Mouse (Mus musculus) layer of hippocampus, adult 2 months (tissue): Measurements from ENCODE around the gene Msi2. TPM values are rescaled to one million over a fixed set of nuclear protein-coding genes. Genes with fewer than 3 reads are reported as not detected.

Source experiments
- DNase-seq, 2 experiments: peaks; one replicate each; pipeline ENCODE4 v3.0.0; 2022; ENCODE audit warnings: low spot score in 2 of 2
- H3K27ac ChIP-seq: fragments of 200-600 bp; 2 replicates; pipeline ENCODE4 v1.8.1; 2022
- H3K4me3 ChIP-seq: fragments of 200-600 bp; 2 replicates; pipeline ENCODE4 v1.8.1; 2022; ENCODE audit warnings: mild to moderate bottlenecking
- CTCF ChIP-seq: fragments of 200-600 bp; conservative IDR thresholded peaks from 2 replicates; pipeline ENCODE4 v1.8.1; 2022; ENCODE audit warnings: antibody characterized with exemption, mild to moderate bottlenecking, moderate library complexity
- total RNA-seq, 2 experiments: library from RNA; stranded (reverse); gene quantifications; 2 replicates each; pipeline ENCODE4 v1.2.3; 2021

The Msi2 gene
- total RNA-seq, 2 experiments from 2014 or later = 103 to 114 TPM

DNA sequence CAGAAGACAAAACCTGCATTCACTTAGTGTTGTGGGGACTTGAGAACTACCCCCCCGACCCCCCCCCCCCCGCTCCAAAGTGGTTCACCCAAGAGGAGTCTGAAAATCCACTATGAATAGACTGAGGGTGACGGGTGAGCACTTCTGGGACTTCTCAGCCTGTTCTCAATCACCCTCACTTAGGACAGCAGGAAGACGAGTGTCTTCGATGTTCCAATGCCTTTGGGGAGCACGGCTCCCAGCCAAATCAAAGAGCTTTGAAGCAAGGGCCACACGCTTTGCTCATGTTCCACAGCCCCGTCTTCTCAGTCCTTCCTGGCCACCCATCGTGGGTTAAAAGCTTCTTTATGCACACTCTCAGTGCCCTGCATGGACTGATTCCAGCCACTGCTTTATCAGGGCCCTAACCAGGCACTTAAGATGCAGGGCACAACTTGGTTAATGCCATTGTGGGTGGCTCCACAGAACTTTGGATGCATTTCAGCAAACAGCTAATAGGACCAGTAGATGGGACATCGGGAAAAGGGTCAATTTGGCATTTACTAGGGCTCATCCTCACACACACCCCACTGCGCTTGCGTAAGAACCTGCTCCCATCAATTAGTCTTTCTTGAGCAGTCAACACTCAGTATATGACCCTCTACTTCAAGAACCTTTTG, 110.5 kb downstream of the Msi2 start:
- DNase-seq = peak in 1 of 2 experiments; percentile 56
- no peak for TF ChIP-seq CTCF
- H3K4me3 ChIP-seq = no peak overlapping the region
- H3K27ac ChIP-seq = peak overlapping the region; percentile 78; the same call in 1 of the 2 replicates

- TF ChIP-seq CTCF = no peak
- Histone ChIP-seq H3K4me3 (no peak overlapping the region), H3K27ac (peak overlapping the region; percentile 78)
- no peak for DNase-seq
Observed at GRCm38 (mm10) chr11:88605771-88606170, 112.5 kb downstream of the Msi2 start.

GRCm38 (mm10) chr11:88605098-88605525, 113.2 kb downstream of the Msi2 start:
- H3K27ac ChIP-seq = peak overlapping the region; percentile 78; the same call in 1 of the 2 replicates
- TF ChIP-seq CTCF = no peak
- no peak overlapping the region for H3K4me3 ChIP-seq
- DNase-seq = no peak

DNA sequence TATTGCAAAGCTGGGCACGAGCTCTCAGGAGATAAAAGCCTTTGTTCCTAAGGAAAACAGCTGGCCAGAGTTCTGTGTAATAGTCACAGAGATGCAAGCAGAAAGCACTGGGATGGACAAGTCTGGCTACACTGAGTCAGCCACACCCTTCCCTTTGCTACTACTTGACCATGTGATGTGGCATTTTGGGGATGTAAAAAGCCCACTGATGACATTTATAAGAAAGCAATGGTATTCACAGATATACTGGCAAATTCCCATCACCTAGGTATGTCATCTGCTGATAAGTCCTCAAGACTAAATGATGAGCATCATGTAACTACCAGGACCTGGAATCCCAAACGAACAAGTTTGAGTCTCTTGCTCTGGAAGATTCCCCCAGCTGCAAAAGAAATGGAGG, 113.7 kb downstream of the Msi2 start:
- no peak for TF ChIP-seq CTCF
- H3K4me3 ChIP-seq = no peak overlapping the region
- no peak overlapping the region for H3K27ac ChIP-seq
- no peak for DNase-seq

- H3K4me3 ChIP-seq = no peak overlapping the region
- TF ChIP-seq CTCF = no peak
- H3K27ac ChIP-seq = peak overlapping the region; percentile 18; the same call in 1 of the 2 replicates
- DNase-seq = no peak
Observed at GRCm38 (mm10) chr11:88603366-88603765, 114.9 kb downstream of the Msi2 start.

DNA sequence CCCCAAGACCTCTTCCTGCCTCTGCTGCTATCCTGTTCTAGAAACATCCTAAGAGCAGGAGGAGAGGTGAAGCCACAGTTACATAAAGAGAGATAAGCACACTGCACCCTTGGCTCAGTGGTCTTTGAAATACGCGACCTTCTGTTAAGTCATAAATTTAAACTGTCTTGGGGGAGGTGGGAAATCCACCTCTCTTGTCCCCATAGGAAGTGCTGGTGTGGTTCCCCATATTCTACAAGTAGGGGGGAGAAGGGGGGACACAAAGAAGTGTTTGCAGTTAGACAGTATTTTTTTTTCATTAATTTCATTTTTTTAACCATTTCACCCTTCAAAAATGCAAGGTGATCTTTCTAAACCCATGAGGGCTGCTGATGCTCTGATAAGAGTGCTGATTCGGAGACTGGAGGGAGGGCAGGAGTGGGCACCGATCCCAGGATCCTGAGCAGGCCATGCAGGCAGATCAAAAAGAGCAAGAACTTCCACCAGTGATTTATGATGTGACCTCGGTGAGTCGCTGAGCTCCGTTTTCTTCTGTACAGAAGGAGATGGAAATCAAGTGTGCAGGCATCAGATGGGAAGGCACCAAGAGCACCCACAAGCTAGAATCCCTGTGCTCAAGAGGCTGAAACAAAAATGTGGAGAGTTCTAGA, 115.7 kb downstream of the Msi2 start:
- no peak overlapping the region for H3K4me3 ChIP-seq
- TF ChIP-seq CTCF = no peak
- no peak for DNase-seq
- H3K27ac ChIP-seq = peak overlapping the region; percentile 18; the same call in 1 of the 2 replicates

GRCm38 (mm10) chr11:88600194-88600593, 118.1 kb downstream of the Msi2 start:
- no peak overlapping the region; the same call in 1 of the 2 replicates for H3K27ac ChIP-seq
- no peak for DNase-seq
- no peak for TF ChIP-seq CTCF

GRCm38 (mm10) chr11:88599332-88600130, 118.8 kb downstream of the Msi2 start:
- DNase-seq = peak in 1 of 2 experiments; percentile 58
- peak overlapping the region; percentile 72 for H3K27ac ChIP-seq

More at GRCm38 (mm10) chr11:88600194-88600593, 118.1 kb downstream of the Msi2 start:
- H3K4me3 ChIP-seq = no peak overlapping the region

DNA sequence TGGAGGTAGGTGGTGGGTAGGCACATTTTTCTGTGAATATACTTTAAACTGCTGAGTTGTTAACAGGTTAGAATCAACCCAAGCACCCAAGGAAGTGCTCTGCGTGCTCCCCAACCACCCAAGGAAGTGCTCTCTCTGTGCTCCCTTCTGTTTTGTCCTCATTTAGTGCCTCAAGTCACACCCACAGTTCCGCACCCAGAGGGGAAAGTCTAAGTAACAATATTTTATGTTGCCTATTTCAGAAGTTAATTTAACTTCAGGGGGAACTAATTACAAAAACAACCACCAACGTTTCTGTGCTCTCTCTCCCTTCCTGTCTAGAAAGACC, 119.5 kb downstream of the Msi2 start:
- DNase-seq = no peak
- Histone ChIP-seq H3K27ac (peak overlapping the region; percentile 72), H3K4me3 (no peak overlapping the region)
- TF ChIP-seq CTCF = no peak

More at GRCm38 (mm10) chr11:88599332-88600130, 118.8 kb downstream of the Msi2 start:
- no peak overlapping the region; the same call in 1 of the 2 replicates for H3K4me3 ChIP-seq
- TF ChIP-seq CTCF = no peak

GRCm38 (mm10) chr11:88598150-88598847, 120.0 kb downstream of the Msi2 start:
- no peak for TF ChIP-seq CTCF
- Histone ChIP-seq H3K27ac (peak overlapping the region; percentile 72), H3K4me3 (no peak overlapping the region)
- no peak for DNase-seq

DNA sequence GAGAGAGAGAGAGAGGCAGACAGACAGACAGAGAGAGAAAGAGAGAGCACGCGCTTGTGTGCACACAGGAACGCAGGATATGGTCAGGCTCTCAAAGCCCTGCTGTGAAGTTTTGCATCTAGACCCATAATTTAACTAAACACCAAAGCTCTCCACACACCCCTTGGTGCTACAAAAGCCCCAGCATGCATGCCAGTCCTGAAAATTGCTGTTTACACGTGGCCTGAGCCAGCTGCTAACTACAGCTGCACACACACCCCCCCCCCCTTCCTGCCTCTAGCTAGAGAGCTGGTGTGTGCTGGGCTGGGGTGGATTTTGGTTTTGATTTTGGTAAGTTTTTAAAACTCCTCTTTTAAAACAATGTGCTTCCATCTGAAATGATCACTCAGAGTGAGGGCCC, 122.7 kb downstream of the Msi2 start:
- no peak for DNase-seq
- Histone ChIP-seq H3K4me3 (no peak overlapping the region), H3K27ac (no peak overlapping the region)
- no peak for TF ChIP-seq CTCF

- no peak for TF ChIP-seq CTCF
- Histone ChIP-seq H3K4me3 (no peak overlapping the region), H3K27ac (peak overlapping the region; percentile 21; the same call in 1 of the 2 replicates)
- no peak for DNase-seq
Observed at GRCm38 (mm10) chr11:88594804-88595611, 123.3 kb downstream of the Msi2 start.
